Mouse (Mus musculus) forebrain, embryonic 11.5 days (tissue): Measurements from ENCODE around the gene Rnf121. TPM values are rescaled to one million over a fixed set of nuclear protein-coding genes. Genes with fewer than 3 reads are reported as not detected.
A peak's percentile ranks its signal among the peaks of the same experiment; 100 is the strongest.

Experiments used
- ATAC-seq: fragments of 200-750 bp; cut with Nextera tagmentation; replicated peaks from 2 replicates; pipeline ENCODE4 v1.8.0; 2017; ENCODE audit warnings: moderate TSS enrichment; ENCODE audit not compliant: low FRiP score
- DNase-seq: peaks from one replicate; pipeline ENCODE4 v3.0.0-alpha.2; 2017; ENCODE audit warnings: low spot score
- H3K27ac ChIP-seq: fragments of 300-500 bp; sonication (generic); 2 replicates; pipeline ENCODE4 v1.5.1; 2014; ENCODE audit warnings: low read depth, low read length
- H3K27me3 ChIP-seq: fragments of 300-500 bp; sonication (generic); 2 replicates; pipeline ENCODE4 v1.6.1; 2014; ENCODE audit warnings: mild to moderate bottlenecking, low read length, mixed read lengths; ENCODE audit not compliant: control insufficient read depth, insufficient read depth
- H3K36me3 ChIP-seq: fragments of 300-500 bp; sonication (generic); 2 replicates; pipeline ENCODE4 v1.6.1; 2014; ENCODE audit warnings: mild to moderate bottlenecking, low read length, moderate library complexity, mixed read lengths; ENCODE audit not compliant: control insufficient read depth, insufficient read depth
- H3K4me1 ChIP-seq: fragments of 300-500 bp; sonication (generic); replicated peaks from 2 replicates; pipeline ENCODE4 v1.6.1; 2014; ENCODE audit warnings: low read length, mixed read lengths; ENCODE audit not compliant: control insufficient read depth, insufficient read depth
- H3K4me2 ChIP-seq: fragments of 300-500 bp; sonication (generic); 2 replicates; pipeline ENCODE4 v1.6.1; 2014; ENCODE audit warnings: low read depth, mild to moderate bottlenecking, low read length, moderate library complexity, mixed read lengths; ENCODE audit not compliant: severe bottlenecking
- H3K4me3 ChIP-seq: fragments of 300-500 bp; sonication (generic); 2 replicates; pipeline ENCODE4 v1.5.1; 2014; ENCODE audit warnings: low read depth, low read length
- H3K9ac ChIP-seq: fragments of 300-500 bp; sonication (generic); 2 replicates; pipeline ENCODE4 v1.6.1; 2014; ENCODE audit warnings: low read length
- H3K9me3 ChIP-seq: fragments of 300-500 bp; sonication (generic); 2 replicates; pipeline ENCODE4 v1.6.1; 2016; ENCODE audit warnings: low read length, mixed read lengths; ENCODE audit not compliant: control insufficient read depth
- WGBS: fragments of 180-500 bp; shearing (Covaris S2); extraction: QIAGEN DNeasy Blood & Tissue Kit; methylation state at CpG from one replicate; pipeline ENCODE4 v1.1.7; 2014; 5-methylcytosine and 5-hydroxymethylcytosine counted together
- polyA plus RNA-seq: library from polyadenylated mRNA; unstranded; fragments of >200 nt; fragmentation: Nextera tagmentation; extraction: Ambion mirVana; gene quantifications from 2 replicates; pipeline ENCODE4 v1.2.1, GENCODE M21; 2014

Rnf121 gene
- polyA plus RNA-seq, 1 experiment from 2014 or later, result 30.2 TPM

DNA sequence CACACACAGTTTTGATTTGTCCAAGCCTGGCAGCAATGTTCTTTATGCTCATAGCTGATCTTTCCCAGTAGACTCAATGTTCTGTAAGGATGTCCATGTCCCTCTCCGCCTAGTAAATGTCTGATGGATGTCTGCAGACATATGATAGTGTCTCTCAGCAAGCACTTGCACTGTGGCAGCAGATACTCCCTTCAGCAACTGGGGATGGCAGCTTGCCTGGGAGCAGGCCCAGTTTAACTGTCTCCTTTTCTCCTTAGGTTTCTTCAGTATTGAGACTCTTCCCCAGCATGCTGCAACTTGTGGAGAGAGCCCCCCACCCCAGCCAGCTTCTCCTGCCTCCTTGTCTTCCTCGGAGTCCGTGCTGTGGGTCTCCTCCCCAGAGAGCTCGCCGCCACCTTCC lies 16.5 kb upstream of the Rnf121 start:
- H3K9ac ChIP-seq, result no peak overlapping the region
- H3K4me3 ChIP-seq, result no peak overlapping the region
- DNase-seq, result peak; percentile 35
- WGBS, result 95% methylated on average over 5 of the region's 5 CpGs
- H3K4me1 ChIP-seq, result no peaks in the 10 kb centered on the region
- H3K9me3 ChIP-seq, result no peaks in the 10 kb centered on the region
- H3K4me2 ChIP-seq, result no peak overlapping the region
- H3K27ac ChIP-seq, result no peak overlapping the region
- no peak for ATAC-seq
- peaks cover 4% of the 10 kb centered on the region; the same call in 1 of the 2 replicates for H3K36me3 ChIP-seq
- no peaks in the 10 kb centered on the region for H3K27me3 ChIP-seq

DNA sequence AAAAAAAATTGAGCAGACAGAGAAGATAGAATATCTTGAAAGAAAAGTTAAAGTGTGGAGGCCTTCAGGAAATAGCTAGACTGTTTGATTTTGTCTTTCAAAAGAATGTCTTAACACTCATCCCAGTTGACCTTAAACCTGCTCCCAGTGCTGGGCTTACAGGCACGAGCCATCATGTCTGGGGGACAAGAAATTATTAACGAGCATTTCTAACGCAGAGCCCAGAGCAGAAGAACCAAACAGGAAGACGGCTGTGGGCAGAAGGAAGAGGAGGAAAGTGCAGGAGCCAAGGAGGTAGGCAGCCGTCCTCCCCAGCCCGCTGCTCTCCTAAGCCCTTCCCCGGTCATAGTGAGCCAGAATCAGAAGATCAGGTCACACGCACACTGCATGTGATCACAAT lies 15.0 kb upstream of the Rnf121 start:
- ATAC-seq, result no peak
- no peak overlapping the region for H3K9ac ChIP-seq
- no peak overlapping the region for H3K4me3 ChIP-seq
- H3K4me2 ChIP-seq, result no peak overlapping the region
- no peaks in the 10 kb centered on the region for H3K9me3 ChIP-seq
- H3K4me1 ChIP-seq, result no peaks in the 10 kb centered on the region
- H3K36me3 ChIP-seq, result peaks cover 9% of the 10 kb centered on the region; the same call in 1 of the 2 replicates
- DNase-seq, result no peak
- H3K27ac ChIP-seq, result no peak overlapping the region
- WGBS, result 92% methylated on average over 8 of the region's 8 CpGs
- H3K27me3 ChIP-seq, result no peaks in the 10 kb centered on the region

DNA sequence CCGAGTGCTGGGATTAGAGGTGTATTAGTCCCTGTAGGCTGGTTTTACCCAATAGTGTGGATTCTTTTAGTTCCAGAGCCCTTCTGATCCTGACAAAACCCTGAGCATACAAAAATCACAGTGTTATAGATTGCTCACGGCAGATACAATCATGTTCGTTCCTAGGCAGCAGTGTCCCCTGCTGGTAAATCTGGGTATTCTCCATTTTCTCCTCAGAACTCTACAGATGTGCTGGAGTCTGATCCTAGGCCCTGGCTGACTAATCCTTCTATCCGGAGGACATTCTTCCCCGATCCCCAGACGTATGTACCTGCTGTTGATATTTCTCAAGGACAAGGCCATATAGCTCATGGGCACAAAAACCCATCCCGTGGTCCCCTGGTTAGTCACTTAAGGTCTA lies 13.2 kb upstream of the Rnf121 start:
- WGBS, result 82% methylated on average over 7 of the region's 7 CpGs
- no peaks in the 10 kb centered on the region for H3K27me3 ChIP-seq
- no peak overlapping the region for H3K9ac ChIP-seq
- DNase-seq, result no peak
- no peaks in the 10 kb centered on the region for H3K9me3 ChIP-seq
- H3K36me3 ChIP-seq, result peaks cover 11% of the 10 kb centered on the region; the same call in 1 of the 2 replicates
- H3K4me2 ChIP-seq, result no peak overlapping the region
- no peaks in the 10 kb centered on the region for H3K4me1 ChIP-seq
- ATAC-seq, result no peak
- no peak overlapping the region for H3K27ac ChIP-seq
- no peak overlapping the region for H3K4me3 ChIP-seq

DNA sequence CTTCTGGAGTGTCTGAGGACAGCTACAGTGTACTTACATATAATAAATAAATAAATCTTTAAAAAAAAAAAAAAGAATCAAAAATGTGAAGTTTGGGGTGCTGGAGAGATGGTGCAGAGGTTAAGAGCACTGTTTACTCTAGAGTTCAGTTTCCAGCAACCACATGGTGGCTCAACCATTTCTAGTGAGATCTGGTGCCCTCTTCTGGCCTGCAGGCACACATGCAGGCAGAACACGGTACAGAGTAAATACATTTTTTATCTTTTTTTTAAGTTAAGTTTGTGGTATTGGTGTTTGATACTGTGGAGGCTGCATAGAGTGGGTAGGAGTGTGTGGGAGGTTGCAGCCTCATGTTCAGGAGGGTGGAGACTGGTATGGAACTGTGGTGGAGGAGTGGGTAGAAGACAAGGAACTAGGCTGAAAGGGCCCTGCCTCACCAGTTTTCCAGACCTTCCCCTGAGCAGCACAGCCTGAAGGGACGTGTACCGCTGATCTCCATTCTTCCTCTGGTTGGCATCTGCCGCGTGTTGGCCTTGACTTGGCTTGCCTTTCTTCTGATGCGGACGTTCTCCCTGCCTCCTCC lies 11.5 kb upstream of the Rnf121 start:
- Histone ChIP-seq H3K9me3 (no peaks in the 10 kb centered on the region), H3K4me1 (no peaks in the 10 kb centered on the region), H3K4me3 (no peak overlapping the region), H3K36me3 (peaks cover 16% of the 10 kb centered on the region; the same call in 1 of the 2 replicates), H3K27me3 (no peaks in the 10 kb centered on the region), H3K9ac (no peak overlapping the region), H3K27ac (no peak overlapping the region), H3K4me2 (no peak overlapping the region)
- DNase-seq (no peak), ATAC-seq (0 out of 2 replicates have a peak, but pooled peaks have one; percentile 49)
- 83% methylated on average over 7 of the region's 7 CpGs for WGBS

DNA sequence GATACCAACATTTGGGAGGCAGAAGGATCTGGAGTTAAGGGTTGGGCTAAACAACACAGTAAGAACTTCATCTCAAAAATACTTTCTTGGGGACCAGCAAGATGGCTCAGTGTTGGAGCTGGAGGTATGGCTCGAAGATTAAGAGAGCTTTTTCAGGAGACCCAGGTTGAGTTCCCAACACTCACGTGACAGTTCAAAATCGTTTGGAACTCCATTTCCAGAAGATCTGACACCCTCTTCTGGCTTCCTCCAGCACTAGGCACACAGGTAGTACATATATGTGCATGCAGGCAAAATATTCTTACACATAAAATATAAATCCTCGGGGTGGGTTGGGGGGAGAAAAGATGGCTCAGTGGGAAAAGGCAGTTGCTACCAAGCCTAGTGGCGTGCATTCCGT lies 1.1 kb upstream of the Rnf121 start:
- H3K9ac ChIP-seq, result peak overlapping the region; percentile 80
- 82% methylated on average over 6 of the region's 6 CpGs for WGBS
- no peak for DNase-seq
- no peaks in the 10 kb centered on the region for H3K9me3 ChIP-seq
- peak overlapping the region; percentile 78 for H3K4me3 ChIP-seq
- ATAC-seq, result no peak
- no peak overlapping the region for H3K27ac ChIP-seq
- H3K36me3 ChIP-seq, result no peaks in the 10 kb centered on the region
- H3K27me3 ChIP-seq, result no peaks in the 10 kb centered on the region
- peaks cover 7% of the 10 kb centered on the region for H3K4me1 ChIP-seq
- H3K4me2 ChIP-seq, result peak overlapping the region; percentile 63

DNA sequence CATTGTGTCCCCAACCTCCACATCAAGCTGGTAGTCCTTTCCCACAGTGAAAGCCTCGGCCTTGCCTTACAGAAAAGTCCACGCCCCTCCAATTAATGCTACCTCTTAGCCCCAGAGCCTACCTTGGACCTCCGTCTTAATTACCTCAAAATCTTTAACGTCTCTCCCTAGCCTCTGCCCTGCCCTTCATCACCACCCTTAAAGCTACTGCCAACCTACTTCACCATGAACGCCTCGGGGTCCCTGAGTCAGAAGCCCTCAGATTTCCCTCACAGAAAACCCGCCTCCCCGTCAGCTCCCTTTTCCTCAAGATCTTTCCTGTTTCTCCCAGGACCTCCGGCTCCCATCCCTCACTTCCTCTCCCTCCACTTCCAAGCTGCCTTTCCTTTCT lies 619 bp downstream of the Rnf121 start:
- Histone ChIP-seq H3K27ac (peak overlapping the region; percentile 55; the same call in 1 of the 2 replicates), H3K36me3 (no peaks in the 10 kb centered on the region; the same call in 1 of the 2 replicates), H3K4me3 (peak overlapping the region; percentile 78), H3K27me3 (no peaks in the 10 kb centered on the region), H3K9me3 (no peaks in the 10 kb centered on the region), H3K4me2 (peak overlapping the region; percentile 63), H3K4me1 (peaks cover 7% of the 10 kb centered on the region), H3K9ac (peak overlapping the region; percentile 80)
- no peak for DNase-seq
- ATAC-seq, result peak; percentile 53
- under 1% methylated on average over 9 of the region's 9 CpGs for WGBS

DNA sequence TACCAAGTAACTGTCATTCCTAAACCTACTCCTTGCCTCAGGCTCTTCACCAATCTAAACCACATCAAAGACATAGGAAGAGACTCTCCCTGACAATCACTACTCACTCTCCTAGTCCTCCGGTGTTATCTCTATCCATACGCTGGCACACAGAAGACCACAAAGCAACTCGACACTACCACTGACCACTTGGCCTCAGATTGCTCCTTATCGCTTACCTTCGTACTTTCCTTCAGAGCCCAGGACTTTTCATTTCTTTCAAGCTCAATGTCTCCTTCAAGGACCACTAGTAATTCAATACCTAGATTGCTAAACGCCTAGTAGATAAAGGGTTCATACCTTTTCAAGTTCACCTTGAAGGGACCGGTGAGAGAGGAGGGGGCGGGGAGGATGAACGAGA lies 1.4 kb downstream of the Rnf121 start:
- Histone ChIP-seq H3K36me3 (no peaks in the 10 kb centered on the region; the same call in 1 of the 2 replicates), H3K9ac (no peak overlapping the region), H3K9me3 (no peaks in the 10 kb centered on the region), H3K4me1 (peaks cover 7% of the 10 kb centered on the region), H3K4me2 (peak overlapping the region; percentile 63; the same call in 1 of the 2 replicates), H3K27ac (no peak overlapping the region), H3K4me3 (peak overlapping the region; percentile 78), H3K27me3 (no peaks in the 10 kb centered on the region)
- ATAC-seq (no peak), DNase-seq (no peak)
- 91% methylated on average over 9 of the region's 9 CpGs for WGBS

DNA sequence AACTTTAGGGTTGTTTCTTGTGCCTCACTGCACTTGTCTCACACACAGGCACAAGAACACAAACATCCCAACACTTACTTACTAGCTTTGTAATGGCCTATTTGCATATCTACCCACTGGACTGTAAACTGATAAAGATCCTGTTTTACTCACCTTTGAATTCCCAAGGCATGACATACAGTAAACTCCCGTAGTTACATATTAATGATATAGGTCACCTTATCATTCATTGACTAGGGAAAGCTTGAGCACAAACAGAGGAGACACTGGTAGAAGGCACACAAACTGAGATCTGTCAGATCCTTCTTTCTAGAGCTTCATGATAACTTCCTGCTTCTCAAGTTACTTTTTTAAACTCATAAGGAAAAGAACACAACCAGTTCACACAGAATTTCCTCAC lies 3.1 kb downstream of the Rnf121 start:
- no peak overlapping the region for H3K9ac ChIP-seq
- ATAC-seq (no peak), DNase-seq (no peak)
- H3K36me3 ChIP-seq, result no peaks in the 10 kb centered on the region; the same call in 1 of the 2 replicates
- H3K9me3 ChIP-seq, result no peaks in the 10 kb centered on the region
- no peak overlapping the region for H3K4me3 ChIP-seq
- no peak overlapping the region for H3K27ac ChIP-seq
- WGBS, result 93% methylated on average over 1 of the region's 1 CpGs
- H3K27me3 ChIP-seq, result no peaks in the 10 kb centered on the region
- peaks cover 7% of the 10 kb centered on the region for H3K4me1 ChIP-seq
- H3K4me2 ChIP-seq, result no peak overlapping the region

DNA sequence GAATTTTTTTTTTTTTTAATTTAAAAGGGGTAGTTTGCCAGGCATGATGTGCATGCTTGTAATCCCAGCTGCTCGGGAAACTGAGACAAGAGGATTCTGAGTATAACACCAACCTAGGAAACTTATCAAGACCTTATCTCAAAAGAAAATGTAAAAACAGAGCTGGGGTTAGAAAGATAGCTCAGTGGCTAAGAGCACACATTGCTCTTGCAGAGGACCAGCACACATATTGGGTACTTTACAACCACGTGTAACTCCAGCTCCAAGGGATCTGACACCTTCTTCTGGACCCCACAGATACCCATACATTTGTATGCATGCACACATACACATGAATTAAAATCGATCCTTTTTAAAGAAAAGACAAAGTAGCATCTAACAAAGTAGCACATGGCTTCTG lies 3.9 kb downstream of the Rnf121 start:
- H3K4me3 ChIP-seq, result no peak overlapping the region
- DNase-seq (no peak), ATAC-seq (no peak)
- peaks cover 4% of the 10 kb centered on the region for H3K4me1 ChIP-seq
- H3K36me3 ChIP-seq, result no peaks in the 10 kb centered on the region; the same call in 1 of the 2 replicates
- H3K4me2 ChIP-seq, result no peak overlapping the region
- H3K27ac ChIP-seq, result no peak overlapping the region
- no peaks in the 10 kb centered on the region for H3K9me3 ChIP-seq
- WGBS, result 90% methylated on average over 3 of the region's 3 CpGs
- H3K9ac ChIP-seq, result no peak overlapping the region
- no peaks in the 10 kb centered on the region for H3K27me3 ChIP-seq
